Mouse (Mus musculus) inflammation-experienced regulatory T-cells (primary cell): ENCODE measurements around the gene Vmn1r158. TPM values are rescaled to one million over a fixed set of nuclear protein-coding genes. Genes with fewer than 3 reads are reported as not detected.

Source experiments
- polyA plus RNA-seq, 2 experiments: library from polyadenylated mRNA; unstranded; fragments of 100-300 nt; shearing (Covaris generic); gene quantifications; one replicate each; pipeline ENCODE4 v1.2.1; 2017

The Vmn1r158 gene
- polyA plus RNA-seq, result not detected

GRCm38 (mm10) chr7:22790682-22791081, at the start of gene Vmn1r158:
TSS of gene Vmn1r158 (minus strand) at chr7:22790782.

GRCm38 (mm10) chr7:22761397-22761796, 29.2 kb downstream of the Vmn1r158 start, which contains the start of gene Vmn1r157:
TSS of gene Vmn1r157 (plus strand) at chr7:22761697.

Other genes starting within 250 kb of the Vmn1r158 start
- not detected for gene Gm4201, start 225.4 kb downstream of the Vmn1r158 start, polyA plus RNA-seq
- 1 to 10 TPM in 1 of 2 experiments, under 1 TPM in 1; 0.30 to 1.9 TPM for gene Gm4565, start 202.7 kb downstream of the Vmn1r158 start, polyA plus RNA-seq
- gene Vmn1r155, start 132.8 kb downstream of the Vmn1r158 start, polyA plus RNA-seq, result 1 to 10 TPM in 1 of 2 experiments, not detected in 1; 2.2 TPM
- not detected for gene Gm8693, start 98.5 kb downstream of the Vmn1r158 start, polyA plus RNA-seq
- gene Gm4567, start 71.1 kb downstream of the Vmn1r158 start, polyA plus RNA-seq, result not detected
- gene Vmn1r157, start 29.1 kb downstream of the Vmn1r158 start, polyA plus RNA-seq, result 1 to 10 TPM in 1 of 2 experiments, not detected in 1; 2.3 TPM
- under 1 TPM in 1 of 2 experiments, not detected in 1; 0.67 TPM for gene Vmn1r159, start 52.8 kb upstream of the Vmn1r158 start, polyA plus RNA-seq
- gene Vmn1r160, start 80.4 kb upstream of the Vmn1r158 start, polyA plus RNA-seq, result not detected
- gene Gm4214, start 193.9 kb upstream of the Vmn1r158 start, polyA plus RNA-seq, result not detected
- not detected for gene Gm4216, start 229.1 kb upstream of the Vmn1r158 start, polyA plus RNA-seq